Comparison of ENCODE assay signal across 15 mouse cellular contexts in genomic region chr14:62456239-62456747, GRCm38 (mm10). TPM values are rescaled to one million over a fixed set of nuclear protein-coding genes. Genes with fewer than 3 reads are reported as not detected.
DNase-seq lines count a peak whose midpoint lies in the region; ATAC-seq and TF ChIP-seq lines count a peak whose summit lies in the region.
"Had no signal": no experiment of that assay in that cellular context is flagged by ENCODE, and none has a peak within 500 bp of the region (broad histone marks: within the 10 kb centered on the region; RNA-seq: fewer than 3 reads in every experiment).

Gene Gucy1b2 (minus strand): TSS chr14:62456289.

- H3K36me3 ChIP-seq in intestine, postnatal 0 days (ENCODE audit: control insufficient read depth, insufficient read depth) = no peaks in the 10 kb centered on the region
- no peaks in the 10 kb centered on the region for H3K36me3 ChIP-seq in intestine, embryonic 16.5 days (ENCODE audit: control insufficient read depth, insufficient read depth, low read length)
- no peaks in the 10 kb centered on the region for H3K36me3 ChIP-seq in stomach, embryonic 16.5 days (ENCODE audit: control insufficient read depth, insufficient read depth, low read length)
- H3K36me3 ChIP-seq in stomach, postnatal 0 days (ENCODE audit: control insufficient read depth, insufficient read depth, low read length) = no peaks in the 10 kb centered on the region
- no peaks in the 10 kb centered on the region for H3K36me3 ChIP-seq in hindbrain, embryonic 16.5 days (ENCODE audit: control insufficient read depth, insufficient read depth, low read length)
- no peaks in the 10 kb centered on the region for H3K36me3 ChIP-seq in liver, postnatal 0 days (replicated peaks; ENCODE audit: insufficient read depth, low read length)

- no peak within 1 kb of the TSS for H3K27ac ChIP-seq in intestine, postnatal 0 days (ENCODE audit: low read depth, low read length)
- H3K27ac ChIP-seq in intestine, embryonic 16.5 days (ENCODE audit: low read length) = no peak within 1 kb of the TSS
- no peak within 1 kb of the TSS for H3K27ac ChIP-seq in stomach, embryonic 16.5 days (ENCODE audit: low read length)
- H3K27ac ChIP-seq in stomach, postnatal 0 days (replicated peaks) = no peak within 1 kb of the TSS
- H3K27ac ChIP-seq in hindbrain, embryonic 16.5 days (ENCODE audit: low read depth, low read length) = peak within 1 kb of the TSS; percentile 44; the same call in 1 of the 2 replicates
- H3K27ac ChIP-seq in liver, postnatal 0 days (ENCODE audit: low read depth) = no peak within 1 kb of the TSS

- TF ChIP-seq CTCF in intestine, postnatal 0 days (IDR thresholded peaks at IDR 0.05; ENCODE audit: low read depth) = no peak
- no peak for TF ChIP-seq CTCF in stomach, postnatal 0 days (IDR thresholded peaks at IDR 0.05; ENCODE audit: low read depth)
- no peak for TF ChIP-seq CTCF in liver, postnatal 0 days (IDR thresholded peaks at IDR 0.05; ENCODE audit: low read depth)

- DNase-seq in stomach, postnatal 0 days (ENCODE audit: low spot score) = no peak
- DNase-seq in liver, postnatal 0 days = no peak
- DNase-seq in natural killer cell, adult 2 months (ENCODE audit: low spot score in 2 of 2) = no peak
- DNase-seq: cerebellum, postnatal 36 days; gastrocnemius, postnatal 14 days; left cerebral cortex, postnatal 4 days; lung, postnatal 10 days had no signal

- no peak within 1 kb of the TSS for H3K9ac ChIP-seq in intestine, postnatal 0 days (ENCODE audit: low read depth, low read length)
- H3K9ac ChIP-seq in intestine, embryonic 16.5 days (ENCODE audit: low read depth, low read length) = no peak within 1 kb of the TSS
- no peak within 1 kb of the TSS for H3K9ac ChIP-seq in stomach, embryonic 16.5 days (ENCODE audit: low read length)
- no peak within 1 kb of the TSS for H3K9ac ChIP-seq in stomach, postnatal 0 days (ENCODE audit: low read length)
- no peak within 1 kb of the TSS for H3K9ac ChIP-seq in hindbrain, embryonic 16.5 days (ENCODE audit: low read depth, low read length)
- H3K9ac ChIP-seq in liver, postnatal 0 days (replicated peaks) = no peak within 1 kb of the TSS

- no peaks in the 10 kb centered on the region for H3K9me3 ChIP-seq in intestine, postnatal 0 days (ENCODE audit: control insufficient read depth)
- no peaks in the 10 kb centered on the region for H3K9me3 ChIP-seq in intestine, embryonic 16.5 days (ENCODE audit: control insufficient read depth, low read length)
- H3K9me3 ChIP-seq in stomach, embryonic 16.5 days (replicated peaks; ENCODE audit: control insufficient read depth, low read length) = no peaks in the 10 kb centered on the region
- H3K9me3 ChIP-seq in stomach, postnatal 0 days (ENCODE audit: control insufficient read depth, low read length) = no peaks in the 10 kb centered on the region
- H3K9me3 ChIP-seq in hindbrain, embryonic 16.5 days (ENCODE audit: control insufficient read depth, low read length) = no peaks in the 10 kb centered on the region
- H3K9me3 ChIP-seq in liver, postnatal 0 days (ENCODE audit: low read length) = no peaks in the 10 kb centered on the region

- ATAC-seq in intestine, postnatal 0 days = no peak
- ATAC-seq in intestine, embryonic 16.5 days = no peak
- no peak for ATAC-seq in stomach, embryonic 16.5 days (ENCODE audit: insufficient read depth, low FRiP score)
- ATAC-seq in stomach, postnatal 0 days (ENCODE audit: low FRiP score, low TSS enrichment) = no peak
- ATAC-seq in hindbrain, embryonic 16.5 days = no peak
- ATAC-seq in liver, postnatal 0 days = no peak
- ATAC-seq: activated CD4-positive, CD25-positive, alpha-beta regulatory T cell, adult 4 months had no signal

- no peaks in the 10 kb centered on the region for H3K27me3 ChIP-seq in intestine, postnatal 0 days (replicated peaks; ENCODE audit: control insufficient read depth, insufficient read depth, low read length)
- no peaks in the 10 kb centered on the region for H3K27me3 ChIP-seq in intestine, embryonic 16.5 days (replicated peaks; ENCODE audit: control insufficient read depth, insufficient read depth, low read length)
- H3K27me3 ChIP-seq in stomach, embryonic 16.5 days (ENCODE audit: control insufficient read depth, insufficient read depth, low read length) = no peaks in the 10 kb centered on the region; the same call in 1 of the 2 replicates
- H3K27me3 ChIP-seq in stomach, postnatal 0 days (ENCODE audit: control insufficient read depth, insufficient read depth, low read length) = no peaks in the 10 kb centered on the region
- no peaks in the 10 kb centered on the region for H3K27me3 ChIP-seq in hindbrain, embryonic 16.5 days (replicated peaks; ENCODE audit: control insufficient read depth, insufficient read depth, low read length)
- no peaks in the 10 kb centered on the region for H3K27me3 ChIP-seq in liver, postnatal 0 days (ENCODE audit: insufficient read depth, low read length)

- H3K4me3 ChIP-seq in intestine, postnatal 0 days (ENCODE audit: low read depth, low read length) = no peak within 1 kb of the TSS
- no peak within 1 kb of the TSS for H3K4me3 ChIP-seq in intestine, embryonic 16.5 days (ENCODE audit: low read length)
- H3K4me3 ChIP-seq in stomach, embryonic 16.5 days (replicated peaks; ENCODE audit: low read length) = no peak within 1 kb of the TSS
- no peak within 1 kb of the TSS for H3K4me3 ChIP-seq in stomach, postnatal 0 days (ENCODE audit: low read depth, low read length)
- H3K4me3 ChIP-seq in hindbrain, embryonic 16.5 days (ENCODE audit: low read length) = no peak within 1 kb of the TSS
- H3K4me3 ChIP-seq in liver, postnatal 0 days (ENCODE audit: low read depth, low read length) = no peak within 1 kb of the TSS
- H3K4me3 ChIP-seq: erythroblast, embryonic 14.5 days had no signal

- no peaks in the 10 kb centered on the region for H3K4me1 ChIP-seq in intestine, postnatal 0 days (replicated peaks; ENCODE audit: control insufficient read depth, insufficient read depth, low read length)
- H3K4me1 ChIP-seq in intestine, embryonic 16.5 days (ENCODE audit: control insufficient read depth, insufficient read depth, low read length) = no peaks in the 10 kb centered on the region
- H3K4me1 ChIP-seq in stomach, embryonic 16.5 days (ENCODE audit: control insufficient read depth, insufficient read depth, low read length) = no peaks in the 10 kb centered on the region; the same call in 1 of the 2 replicates
- no peaks in the 10 kb centered on the region for H3K4me1 ChIP-seq in stomach, postnatal 0 days (replicated peaks; ENCODE audit: control insufficient read depth, insufficient read depth)
- peaks cover 10% of the 10 kb centered on the region for H3K4me1 ChIP-seq in hindbrain, embryonic 16.5 days (ENCODE audit: control insufficient read depth, insufficient read depth, low read depth, low read length)
- H3K4me1 ChIP-seq in liver, postnatal 0 days (ENCODE audit: insufficient read depth) = no peaks in the 10 kb centered on the region

- peak within 1 kb of the TSS; percentile 50 for H3K4me2 ChIP-seq in intestine, postnatal 0 days (replicated peaks; ENCODE audit: low read depth)
- H3K4me2 ChIP-seq in intestine, embryonic 16.5 days (ENCODE audit: low read depth, low read length) = no peak within 1 kb of the TSS
- H3K4me2 ChIP-seq in stomach, embryonic 16.5 days (ENCODE audit: low read depth, low read length) = peak within 1 kb of the TSS; percentile 30; the same call in 1 of the 2 replicates
- no peak within 1 kb of the TSS for H3K4me2 ChIP-seq in stomach, postnatal 0 days (replicated peaks; ENCODE audit: low read depth)
- H3K4me2 ChIP-seq in hindbrain, embryonic 16.5 days (ENCODE audit: low read length) = peak within 1 kb of the TSS; percentile 50
- H3K4me2 ChIP-seq in liver, postnatal 0 days (ENCODE audit: low read depth, low read length) = no peak within 1 kb of the TSS

- TF ChIP-seq EP300 in stomach, postnatal 0 days (optimal IDR thresholded peaks at IDR 0.05) = no peak
- no peak for TF ChIP-seq EP300 in liver, postnatal 0 days (IDR thresholded peaks at IDR 0.05; ENCODE audit: low read depth)

- WGBS in intestine, postnatal 0 days = 56% methylated on average over 9 of the region's 9 CpGs
- WGBS in intestine, embryonic 16.5 days = 58% methylated on average over 9 of the region's 9 CpGs
- WGBS in stomach, embryonic 16.5 days = 61% methylated on average over 9 of the region's 9 CpGs
- WGBS in stomach, postnatal 0 days = 55% methylated on average over 9 of the region's 9 CpGs
- 71% methylated on average over 9 of the region's 9 CpGs for WGBS in hindbrain, embryonic 16.5 days
- WGBS in liver, postnatal 0 days (ENCODE audit: insufficient replicate concordance) = 68% methylated on average over 9 of the region's 9 CpGs

RNA-seq across cellular contexts. Expression of gene Gucy1b2, which starts in this region (rescaled TPM):
- polyA plus RNA-seq in intestine, postnatal 0 days (2015; fragmentation: Nextera tagmentation; extraction: Ambion mirVana) = 0.07 TPM in 1 of 2 replicates, not detected in the other
- 0.06 TPM in 1 of 2 replicates, not detected in the other for polyA plus RNA-seq in intestine, embryonic 16.5 days (2015; fragmentation: Nextera tagmentation; extraction: Ambion mirVana)
- 0.21 TPM in 1 of 2 replicates, not detected in the other for polyA plus RNA-seq in stomach, embryonic 16.5 days (2015; fragmentation: Nextera tagmentation; extraction: Ambion mirVana)
- not detected in 2 replicates for polyA plus RNA-seq in stomach, postnatal 0 days (2015; fragmentation: Nextera tagmentation; extraction: Ambion mirVana)
- 0.66 and 0.67 TPM in 2 replicates for polyA plus RNA-seq in hindbrain, embryonic 16.5 days (2015; fragmentation: Nextera tagmentation; extraction: Ambion mirVana)
- polyA plus RNA-seq in liver, postnatal 0 days (2015; fragmentation: Nextera tagmentation; extraction: Ambion mirVana) = not detected in 2 replicates
- polyA plus RNA-seq: activated CD4-positive, CD25-positive, alpha-beta regulatory T cell, adult 4 months; erythroblast, embryonic 14.5 days; large intestine, adult 2 months; small intestine, adult 2 months had no signal

Comparison
In these comparisons a context has a peak if more than half of its experiments do, and no peak if none do; other contexts are left out.
1. H3K4me2 ChIP-seq: peak in intestine, postnatal 0 days (single experiment), stomach, embryonic 16.5 days (single experiment) and hindbrain, embryonic 16.5 days (single experiment); none in intestine, embryonic 16.5 days (single experiment), stomach, postnatal 0 days (single experiment) and liver, postnatal 0 days (single experiment).